Mouse (Mus musculus) left cerebral cortex, postnatal 14 days (tissue): ENCODE data around the gene Ace3. TPM values are rescaled to one million over a fixed set of nuclear protein-coding genes. Genes with fewer than 3 reads are reported as not detected.
"Not testable (repeated sequence)": the region's sequence is repeated elsewhere in the genome, so short reads cannot be mapped to it uniquely, and the experiment has no call there.

Experiments
- DNase-seq, 2 experiments: peaks; one replicate each; pipeline ENCODE4 v3.0.0; 2021 to 2022; ENCODE audit warnings: low spot score in 2 of 2, mixed read lengths in 1 of 2
- intact Hi-C: fragments of 180-260 bp; cut with DNase I; formaldehyde crosslinking; loops from one replicate; pipeline ENCODE4 v1.15.1; 2025
- total RNA-seq, 2 experiments: library from RNA; stranded (reverse); gene quantifications; 2 replicates each; pipeline ENCODE4 v1.2.3; 2021

Gene Ace3
- total RNA-seq, 2 experiments from 2014 or later = not detected

- DNase-seq = not testable (repeated sequence)
These were observed 37.6 kb downstream of the Ace3 start for GRCm38 (mm10) chr11:106032074-106032473.

GRCm38 (mm10) chr11:106033491-106033919 lies 39.0 kb downstream of the Ace3 start:
- DNase-seq = peak in 1 of 2 experiments; percentile 47
- intact Hi-C loops = no loop called here

More at GRCm38 (mm10) chr11:106032074-106032473, 37.6 kb downstream of the Ace3 start:
- intact Hi-C loops = not testable (repeated sequence)

- intact Hi-C loops = no loop called here
- DNase-seq = no peak
These were observed 40.5 kb downstream of the Ace3 start for GRCm38 (mm10) chr11:106034986-106035385.

- DNase-seq = peak; percentile 99
- intact Hi-C loops = no loop called here
These were observed 42.3 kb downstream of the Ace3 start, which contains the start of gene Dcaf7 for GRCm38 (mm10) chr11:106036548-106037417. Gene Dcaf7 (plus strand): TSS chr11:106036872.

- intact Hi-C loops = no loop called here
- DNase-seq = peak; percentile 84 to 97
These were observed 42.9 kb downstream of the Ace3 start for GRCm38 (mm10) chr11:106037418-106037751.

GRCm38 (mm10) chr11:106044349-106044748 lies 49.9 kb downstream of the Ace3 start:
- no peak for DNase-seq
- intact Hi-C loops = no loop called here

GRCm38 (mm10) chr11:106045256-106045655 lies 50.8 kb downstream of the Ace3 start:
- intact Hi-C loops = no loop called here
- DNase-seq = no peak

GRCm38 (mm10) chr11:106045780-106046179 lies 51.3 kb downstream of the Ace3 start:
- intact Hi-C loops = no loop called here
- DNase-seq = no peak

GRCm38 (mm10) chr11:106046584-106046983 lies 52.1 kb downstream of the Ace3 start:
- intact Hi-C loops = no loop called here
- DNase-seq = no peak

GRCm38 (mm10) chr11:106053921-106054320 lies 59.4 kb downstream of the Ace3 start:
- DNase-seq = no peak
- intact Hi-C loops = no loop called here

GRCm38 (mm10) chr11:106054600-106054999 lies 60.1 kb downstream of the Ace3 start:
- intact Hi-C loops = no loop called here
- no peak for DNase-seq

Other genes starting within 250 kb of the Ace3 start
- gene Cyb561, start 41.3 kb upstream of the Ace3 start, total RNA-seq = 10 to 100 TPM; 64.4 to 65.2 TPM
- gene Ace, start 26.7 kb upstream of the Ace3 start, total RNA-seq = 10 to 100 TPM in 1 of 2 experiments, 1 to 10 TPM in 1; 9.7 to 10.5 TPM
- gene Kcnh6, start 13.4 kb downstream of the Ace3 start, total RNA-seq = 1 to 10 TPM; 1.5 to 1.7 TPM
- 100 to 1,000 TPM; 209 to 210 TPM for gene Dcaf7, start 42.2 kb downstream of the Ace3 start, total RNA-seq
- gene Taco1, start 71.4 kb downstream of the Ace3 start, total RNA-seq = 10 to 100 TPM; 15.3 to 15.6 TPM
- gene Map3k3, start 89.9 kb downstream of the Ace3 start, total RNA-seq = 10 to 100 TPM; 24.2 to 29.1 TPM
- not detected for gene Gm10840, start 166.2 kb downstream of the Ace3 start, total RNA-seq
- 100 to 1,000 TPM in 1 of 2 experiments, 10 to 100 TPM in 1; 97.2 to 103 TPM for gene Limd2, start 166.2 kb downstream of the Ace3 start, total RNA-seq
- gene Strada, start 207.5 kb downstream of the Ace3 start, total RNA-seq = 10 to 100 TPM; 24.3 to 26.9 TPM
- gene Ccdc47, start 221.7 kb downstream of the Ace3 start, total RNA-seq = 10 to 100 TPM; 78.5 to 79.8 TPM
- 10 to 100 TPM; 69.0 to 69.4 TPM for gene Ddx42, start 222.3 kb downstream of the Ace3 start, total RNA-seq